Mouse (Mus musculus) adrenal gland, postnatal 25 days (tissue): ENCODE results near the gene Trio. TPM values are rescaled to one million over a fixed set of nuclear protein-coding genes. Genes with fewer than 3 reads are reported as not detected.

ENCODE experiments used
- DNase-seq: peaks from one replicate; pipeline ENCODE4 v3.0.0; 2021; ENCODE audit warnings: mixed read lengths
- long read RNA-seq: library from polyadenylated mRNA; stranded (forward); transcript quantifications from one replicate; pipeline ENCODE4 v2.0.0, GENCODE M21; 2021
- total RNA-seq: library from RNA; stranded (reverse); gene quantifications from 2 replicates; pipeline ENCODE4 v1.2.3, GENCODE M21; 2021

The Trio gene
- 71.1 and 85.2 TPM in 2 replicates for total RNA-seq
- long read RNA-seq, partial matches to known transcripts = 3 of 4 reads
- long read RNA-seq, other reads (novel, unspliced or antisense) = 1 of 4 reads

DNA sequence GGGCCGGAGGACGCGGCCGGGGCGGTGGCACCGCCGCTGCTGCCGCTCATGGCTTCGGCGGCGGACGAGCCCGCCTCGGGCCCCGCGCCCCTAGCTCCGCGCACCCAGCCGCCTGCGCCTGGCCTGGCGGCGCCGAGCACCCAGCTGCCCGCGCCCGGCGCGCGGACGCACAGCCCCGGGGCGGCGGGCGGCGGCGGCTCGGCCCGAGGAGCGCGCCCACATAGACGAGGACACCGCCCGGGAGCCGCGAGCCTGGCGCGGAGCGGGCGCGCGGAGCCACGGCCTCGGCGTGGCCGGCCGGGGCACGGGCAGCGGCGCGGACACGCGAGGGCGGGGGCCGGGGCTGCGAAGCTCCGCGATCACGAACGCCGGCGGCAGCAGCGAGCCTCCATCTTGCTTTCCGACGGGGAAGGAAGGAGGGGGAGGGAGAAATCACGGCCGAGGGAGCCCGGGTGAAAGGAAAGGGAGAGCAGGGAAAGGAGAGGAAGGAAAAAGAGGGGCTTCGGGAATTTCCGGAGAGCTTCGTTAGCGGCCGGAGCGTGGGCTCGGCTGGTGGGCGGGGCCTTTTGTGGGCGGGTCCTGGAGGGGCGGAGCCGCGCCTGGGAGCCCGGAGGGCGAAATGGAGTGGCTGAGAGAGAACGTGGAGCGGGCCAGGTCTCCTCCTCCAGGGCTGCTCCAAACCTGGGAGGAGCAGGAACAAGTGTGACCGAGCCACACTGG, at the start of gene Trio:
Gene Trio, minus strand, starts transcription at position 402 of the 720 bp plus-strand sequence.
- peak; percentile 98 for DNase-seq

DNA sequence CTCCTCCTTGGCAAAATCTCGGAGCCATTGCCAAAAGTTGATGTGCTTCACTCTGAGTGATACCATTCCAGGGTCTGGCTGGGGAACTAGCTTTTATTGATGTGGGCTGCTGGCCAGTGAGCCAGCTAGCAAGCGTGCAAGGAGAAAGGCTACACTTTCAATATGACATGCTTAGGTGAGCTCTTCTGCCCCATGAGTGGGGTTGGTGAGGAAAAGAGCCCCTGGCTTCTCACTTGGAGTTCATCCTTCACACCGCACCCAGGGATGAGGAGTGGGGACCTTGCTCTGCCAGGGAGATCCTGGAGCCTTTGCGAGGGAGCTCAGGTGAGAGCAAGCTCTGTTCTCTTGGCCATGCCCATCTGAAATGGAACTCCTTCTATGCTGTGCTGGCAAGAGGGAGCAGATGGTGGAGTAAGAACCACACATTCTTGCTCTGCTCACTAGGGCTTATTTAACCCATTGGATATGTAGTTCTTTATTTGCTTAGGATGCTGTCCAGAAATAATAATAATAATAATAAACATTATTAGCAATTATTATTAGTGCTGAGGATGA, 48.8 kb upstream of the Trio start:
- no peak for DNase-seq

GRCm38 (mm10) chr15:28071601-28072000, 46.0 kb upstream of the Trio start:
- DNase-seq = no peak

DNA sequence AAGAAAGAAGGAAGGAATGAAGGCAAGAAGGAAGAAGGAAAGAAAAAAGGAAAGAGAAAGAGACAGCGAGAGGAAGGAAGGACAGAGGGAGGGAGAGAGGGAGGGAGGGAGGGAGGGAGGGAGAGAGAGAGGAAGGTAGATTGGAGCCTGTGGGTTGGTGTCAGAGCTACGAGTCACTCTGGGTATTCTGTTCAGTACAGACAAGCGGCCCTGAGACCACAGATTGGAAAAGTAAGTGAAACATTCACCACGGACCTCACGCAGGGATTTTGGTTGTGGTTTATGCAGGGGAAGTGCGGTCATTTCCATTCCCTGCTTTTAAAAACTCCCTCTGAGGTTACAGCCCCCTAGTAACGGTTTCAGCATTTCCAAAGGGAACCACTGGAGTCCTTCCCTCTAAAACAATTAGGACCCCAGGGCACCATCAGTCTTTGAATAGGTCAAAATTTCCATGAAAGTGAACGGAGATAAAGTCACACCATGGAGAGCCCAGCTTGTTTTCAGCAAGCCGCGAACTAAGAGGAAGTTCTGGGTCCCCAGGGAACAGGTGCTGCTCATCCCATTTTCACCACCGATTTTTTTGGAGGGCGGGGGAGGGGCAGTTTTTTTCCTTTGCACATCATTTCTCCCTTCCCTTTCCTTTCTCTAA, 45.2 kb upstream of the Trio start:
- no peak for DNase-seq

- DNase-seq = no peak
These were observed 44.6 kb upstream of the Trio start for GRCm38 (mm10) chr15:28070221-28070620.

GRCm38 (mm10) chr15:28067373-28067772, 41.7 kb upstream of the Trio start:
- peak; percentile 10 for DNase-seq

- DNase-seq = no peak
These were observed 40.8 kb upstream of the Trio start for GRCm38 (mm10) chr15:28066468-28066867.

- no peak for DNase-seq
These were observed 39.9 kb upstream of the Trio start for GRCm38 (mm10) chr15:28065572-28065971.

GRCm38 (mm10) chr15:28064733-28065088, 39.1 kb upstream of the Trio start:
- no peak for DNase-seq

GRCm38 (mm10) chr15:28064081-28064732, 38.6 kb upstream of the Trio start:
- no peak for DNase-seq

- DNase-seq = no peak
These were observed 37.8 kb upstream of the Trio start for GRCm38 (mm10) chr15:28063466-28063865.

- no peak for DNase-seq
These were observed 36.4 kb upstream of the Trio start for GRCm38 (mm10) chr15:28062016-28062415.

- DNase-seq = no peak
These were observed 35.3 kb upstream of the Trio start for GRCm38 (mm10) chr15:28060977-28061376.

DNA sequence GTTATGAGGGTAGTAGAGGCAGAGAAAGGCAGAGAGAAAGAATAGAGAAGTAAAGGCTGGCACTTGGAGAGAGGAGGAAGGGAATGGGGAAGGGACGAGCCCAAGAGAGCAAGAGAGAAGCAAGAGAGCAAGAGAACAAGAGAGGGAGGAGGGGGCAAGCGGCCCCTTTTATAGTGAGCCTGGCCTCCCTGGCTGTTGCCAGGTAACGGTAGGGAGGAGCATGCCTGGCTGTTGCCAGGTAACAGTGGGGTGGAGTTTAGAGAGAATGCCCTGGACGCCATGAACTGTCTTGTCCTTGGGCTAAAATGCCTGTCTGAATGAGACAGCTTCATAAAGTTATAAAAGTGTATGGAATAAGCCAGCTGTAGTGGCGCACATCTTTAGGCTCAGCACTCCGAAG, 34.8 kb upstream of the Trio start:
- DNase-seq = no peak

DNA sequence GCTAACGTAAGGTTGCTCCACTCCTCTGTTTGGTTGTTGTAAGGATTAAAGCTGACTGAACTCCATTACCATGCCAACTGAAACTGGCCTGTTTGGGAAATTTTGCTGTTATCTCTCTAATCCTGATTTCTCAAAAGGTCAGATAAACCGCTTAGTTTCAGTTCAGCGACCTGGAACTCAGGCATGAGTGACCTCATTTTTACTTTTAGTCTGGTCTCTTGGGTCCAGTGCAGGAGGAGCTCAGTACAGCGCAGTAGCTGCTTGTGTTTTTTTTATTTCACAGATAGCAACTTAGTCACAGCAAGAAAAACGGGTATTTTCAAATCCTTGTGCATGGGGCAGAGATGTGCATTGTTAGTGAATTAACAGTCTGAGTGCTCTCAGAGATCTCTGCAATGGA, 31.9 kb upstream of the Trio start:
- no peak for DNase-seq

GRCm38 (mm10) chr15:28054731-28055130, 29.1 kb upstream of the Trio start:
- no peak for DNase-seq

- DNase-seq = no peak
These were observed 28.5 kb upstream of the Trio start for GRCm38 (mm10) chr15:28054111-28054510.

GRCm38 (mm10) chr15:28053226-28053625, 27.6 kb upstream of the Trio start:
- no peak for DNase-seq

GRCm38 (mm10) chr15:28051811-28052210, 26.2 kb upstream of the Trio start:
- DNase-seq = no peak

- peak; percentile 27 for DNase-seq
These were observed 25.5 kb upstream of the Trio start for GRCm38 (mm10) chr15:28051104-28051625.

DNA sequence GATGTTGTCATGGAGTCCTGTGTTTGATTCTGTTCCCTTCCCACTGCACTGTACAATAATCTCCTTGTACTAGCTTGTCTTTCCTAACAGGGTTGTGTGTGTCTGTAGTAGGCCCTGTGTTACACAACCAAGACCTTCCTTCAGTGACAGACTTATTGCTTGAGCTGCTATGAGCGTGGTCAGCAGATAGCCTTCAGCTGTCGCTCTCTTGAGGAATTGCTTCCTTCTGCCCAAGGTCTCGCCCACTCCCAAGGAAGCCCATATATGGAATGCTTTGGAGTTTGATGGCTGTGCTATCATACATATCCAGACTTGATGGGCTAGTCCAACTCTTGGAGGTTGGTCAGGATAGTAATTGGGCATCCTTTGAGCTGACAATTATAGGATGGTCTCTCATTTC, 22.1 kb upstream of the Trio start:
- DNase-seq = peak; percentile 21

- no peak for DNase-seq
These were observed 15.7 kb upstream of the Trio start for GRCm38 (mm10) chr15:28041158-28041865.
